Mouse (Mus musculus) bone marrow macrophage, adult 2 months (primary cell): ENCODE measurements around the gene B3galt1.

Experiments
- CTCF ChIP-seq: IDR thresholded peaks from 2 replicates; pipeline ENCODE4 v1.5.1; 2012; ENCODE audit warnings: low read depth, mild to moderate bottlenecking, low read length, moderate library complexity
- POLR2A ChIP-seq: IDR thresholded peaks from 2 replicates; pipeline ENCODE4 v1.6.1; 2012; ENCODE audit warnings: mild to moderate bottlenecking, low read depth, low read length, borderline replicate concordance

DNA sequence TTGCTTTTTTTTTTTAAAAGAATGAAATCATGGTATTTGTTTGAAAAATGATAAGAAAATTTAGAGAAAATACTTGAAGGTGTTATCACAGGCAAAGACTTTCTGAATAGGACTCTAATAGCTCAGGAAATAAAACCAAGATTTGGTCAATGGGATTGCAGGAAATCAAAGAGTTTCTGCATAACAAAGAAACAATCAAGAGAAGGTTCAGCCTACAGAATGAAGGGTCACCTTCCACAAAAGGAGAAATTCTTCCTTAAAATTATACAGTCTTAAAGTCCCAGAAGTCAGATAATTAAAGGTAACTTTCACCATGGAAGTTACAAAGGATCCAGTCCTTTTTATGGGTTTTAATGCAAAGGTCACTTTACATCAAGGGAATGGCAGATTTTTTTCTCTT, 24.7 kb downstream of the B3galt1 start:
- TF ChIP-seq CTCF (no peak), POLR2A (no peak)
